Mouse (Mus musculus): ENCODE data around the gene Paxbp1.

GRCm38 (mm10) chr16:91073163-91073892, 29.0 kb upstream of the Paxbp1 start:
- TF ChIP-seq CHD2 (IDR thresholded peaks at IDR 0.05; ENCODE audit: low read depth, low read length) (no peak), HCFC1 (IDR thresholded peaks at IDR 0.05; ENCODE audit: borderline replicate concordance, insufficient read depth, low read length) (no peak)
